Mouse (Mus musculus) layer of hippocampus, postnatal 25 days (tissue): ENCODE results near the gene Eif5. TPM values are rescaled to one million over a fixed set of nuclear protein-coding genes. Genes with fewer than 3 reads are reported as not detected.
"Not testable (repeated sequence)": the region's sequence is repeated elsewhere in the genome, so short reads cannot be mapped to it uniquely, and the experiment has no call there.

ENCODE experiments used
- DNase-seq, 2 experiments: peaks; one replicate each; pipeline ENCODE4 v3.0.0; 2022; ENCODE audit warnings: mixed read lengths in 2 of 2, low spot score in 1 of 2; ENCODE audit errors: extremely low spot score in 1 of 2
- total RNA-seq, 2 experiments: library from RNA; stranded (reverse); gene quantifications; 2 replicates each; pipeline ENCODE4 v1.2.3; 2021

Gene Eif5
- total RNA-seq, 2 experiments from 2014 or later: 243 to 246 TPM

DNA sequence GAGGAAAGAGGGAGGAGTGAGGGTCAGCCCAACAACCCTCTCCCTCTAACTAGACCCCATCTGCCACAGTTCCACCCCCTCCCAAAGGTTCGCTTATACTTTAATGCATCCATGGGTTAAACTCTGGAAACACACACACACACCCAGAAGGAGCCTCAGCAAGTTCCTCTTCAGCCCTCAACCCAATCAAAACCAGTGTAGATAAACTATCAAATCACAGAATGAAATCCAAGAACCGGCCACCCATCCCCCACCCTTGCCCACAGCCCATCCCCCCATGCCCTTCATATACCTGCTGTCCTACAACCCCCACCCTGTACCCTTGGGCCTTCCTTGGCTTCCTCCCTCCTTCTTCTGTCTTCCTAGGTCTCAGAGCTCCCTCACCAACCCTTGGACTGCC, 16.8 kb upstream of the Eif5 start:
- DNase-seq: no peak

DNA sequence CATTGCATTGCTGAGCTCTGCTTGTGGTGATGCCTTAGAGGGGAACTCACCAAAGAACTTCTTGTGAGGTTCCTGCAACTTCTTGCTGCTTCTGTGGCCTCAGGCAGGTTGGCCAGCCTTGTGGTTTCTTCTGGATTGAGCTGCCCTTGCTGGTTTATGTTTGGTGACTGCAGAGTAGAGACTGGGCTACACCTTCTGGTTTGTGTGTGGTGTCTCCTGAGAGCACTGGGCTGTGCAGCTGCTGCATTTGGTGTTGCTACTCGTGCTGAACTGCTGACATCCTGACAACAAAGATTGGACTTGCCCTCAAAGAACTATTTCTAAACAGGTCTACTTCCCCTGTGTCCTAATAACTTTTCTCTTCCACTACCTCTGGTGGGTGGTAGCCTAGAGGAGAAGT, 13.3 kb upstream of the Eif5 start:
- no peak for DNase-seq

DNA sequence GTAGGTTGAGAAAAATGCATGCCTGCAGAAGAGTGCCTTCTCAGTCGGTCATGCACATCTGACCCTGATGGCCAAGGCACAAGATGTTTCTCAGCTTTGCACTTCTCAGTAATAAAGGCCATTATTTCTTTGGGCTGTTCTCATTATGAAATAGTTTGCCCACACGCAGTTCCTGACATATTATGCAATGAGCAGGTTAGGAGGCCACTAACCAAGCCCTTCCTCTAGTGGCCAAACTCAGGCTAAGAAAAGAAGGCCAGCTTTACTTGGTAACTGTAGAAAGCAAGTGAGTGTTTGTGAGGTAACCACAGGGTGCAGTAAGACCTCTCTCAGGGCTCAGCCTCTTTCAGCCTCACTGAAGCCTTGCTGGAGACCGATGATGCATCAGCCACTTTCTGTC, 12.9 kb upstream of the Eif5 start:
- no peak for DNase-seq

DNA sequence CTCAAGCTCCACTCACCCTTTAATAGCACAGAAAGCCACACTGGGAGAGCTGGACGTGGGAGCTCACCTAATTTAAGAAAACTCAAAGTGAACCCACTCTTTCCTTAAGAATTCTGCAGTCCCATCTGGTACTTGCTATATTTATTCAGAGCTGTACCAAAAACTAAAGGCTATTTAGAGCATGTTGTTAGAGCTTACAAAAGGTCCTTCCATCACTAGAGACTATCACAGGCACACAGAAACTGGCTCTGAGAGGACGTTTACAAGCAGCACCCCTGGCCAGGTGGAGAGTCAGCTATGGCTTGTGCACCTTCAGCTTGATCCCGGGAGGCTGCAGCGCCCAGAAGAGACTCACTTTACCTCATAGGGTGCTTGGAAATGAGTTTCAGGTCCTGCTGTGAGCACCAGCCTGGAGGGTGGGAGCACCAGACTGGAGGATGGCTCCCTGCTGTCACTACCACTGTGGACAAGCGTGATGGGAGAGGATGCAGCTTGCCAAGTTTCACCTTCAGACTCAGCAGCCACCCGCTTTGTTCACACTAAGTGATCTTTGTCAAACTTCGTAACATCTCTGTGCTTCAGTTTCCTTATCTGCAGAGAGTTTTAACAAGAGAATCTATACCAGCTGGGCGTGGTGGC, 10.1 kb upstream of the Eif5 start:
- DNase-seq: no peak

DNA sequence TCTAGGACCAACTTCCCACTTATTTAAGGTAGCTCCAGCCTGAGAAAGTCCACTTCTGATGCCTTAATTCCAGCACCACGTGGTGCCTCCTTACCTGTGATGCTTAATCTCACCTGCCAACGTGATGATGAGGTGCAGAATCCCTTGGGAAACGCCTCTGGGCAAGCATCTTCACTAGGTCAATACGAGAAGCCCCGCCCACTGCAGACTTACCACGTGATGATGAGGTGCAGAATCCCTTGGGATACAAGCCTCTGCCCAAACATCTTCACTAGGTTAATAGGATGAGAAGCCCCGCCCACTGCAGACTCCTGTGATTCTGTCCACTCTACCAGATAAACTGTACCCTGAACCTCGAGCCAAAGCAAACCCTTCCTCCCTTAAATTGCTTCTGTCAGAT, 8.6 kb upstream of the Eif5 start:
- DNase-seq: no peak

DNA sequence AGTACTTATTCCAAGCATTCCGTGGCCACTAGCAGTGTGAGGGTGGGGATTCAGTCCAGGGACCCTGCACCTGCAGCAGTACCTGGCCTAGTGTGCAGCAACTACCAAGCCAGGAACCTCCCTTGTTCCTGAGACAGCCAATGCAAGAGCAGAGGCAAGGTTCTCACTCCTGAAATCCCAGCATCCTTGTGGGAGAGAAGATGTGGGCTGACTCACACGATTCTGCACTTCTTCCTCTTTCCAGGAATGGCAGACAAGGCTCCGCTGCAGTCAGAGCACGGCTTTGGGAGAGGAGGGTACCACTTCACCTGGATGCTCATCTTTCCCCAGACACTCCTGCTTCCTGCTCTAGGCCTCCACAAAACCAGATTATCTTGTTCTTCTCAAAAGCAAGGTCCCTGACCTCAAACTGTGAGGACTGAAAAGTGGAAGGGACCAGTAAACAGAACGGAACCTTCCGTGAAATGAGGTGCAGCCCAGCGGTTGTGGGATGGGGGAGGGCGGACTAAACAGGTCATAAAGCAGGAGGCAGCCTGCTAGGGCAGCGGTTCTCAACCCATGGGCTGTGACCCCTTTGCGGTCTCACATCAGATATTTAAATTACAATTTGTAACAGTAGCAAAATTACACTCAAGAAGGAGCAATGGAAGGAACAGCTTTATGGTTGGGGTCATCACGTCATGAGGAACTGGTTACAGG, 4.6 kb upstream of the Eif5 start:
- DNase-seq: no peak

DNA sequence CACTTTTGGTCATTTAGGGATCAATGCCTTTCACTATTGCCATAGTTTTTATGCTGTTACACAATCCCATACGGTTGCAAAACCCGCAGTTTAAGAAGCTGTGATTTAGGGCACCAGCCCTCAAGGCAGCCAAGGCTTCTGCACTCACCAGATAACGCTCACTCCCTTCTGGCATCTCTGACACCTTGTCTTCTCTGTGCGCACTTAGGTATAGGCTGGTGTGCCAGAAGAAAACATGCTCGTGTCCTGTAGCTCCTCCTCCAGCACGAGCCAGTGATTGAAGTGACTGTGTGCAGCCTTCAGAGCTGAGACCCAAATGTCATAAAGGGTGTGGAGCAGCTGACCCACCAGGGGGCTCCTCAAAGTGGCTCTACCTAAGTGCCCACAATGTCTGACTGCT, 2.5 kb upstream of the Eif5 start:
- DNase-seq: no peak

DNA sequence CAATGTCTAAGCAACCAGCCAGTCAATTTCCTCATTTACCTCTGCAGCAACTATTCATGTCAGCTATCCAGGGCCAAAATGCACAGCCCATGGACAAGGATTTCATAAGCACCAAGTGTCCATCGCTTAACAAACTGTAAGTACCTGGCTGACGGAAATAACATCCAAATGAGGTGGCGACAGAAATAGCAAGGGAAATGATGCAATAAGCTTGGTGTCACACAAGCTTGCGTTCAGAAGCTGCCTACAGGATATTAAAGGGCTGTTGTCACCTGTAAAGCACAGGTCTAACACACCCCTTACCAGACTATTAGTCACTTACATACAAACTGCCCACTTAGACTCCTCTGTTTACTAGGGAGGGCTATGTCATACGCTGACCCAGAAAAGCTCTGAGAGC, 2.1 kb upstream of the Eif5 start:
- DNase-seq: no peak

DNA sequence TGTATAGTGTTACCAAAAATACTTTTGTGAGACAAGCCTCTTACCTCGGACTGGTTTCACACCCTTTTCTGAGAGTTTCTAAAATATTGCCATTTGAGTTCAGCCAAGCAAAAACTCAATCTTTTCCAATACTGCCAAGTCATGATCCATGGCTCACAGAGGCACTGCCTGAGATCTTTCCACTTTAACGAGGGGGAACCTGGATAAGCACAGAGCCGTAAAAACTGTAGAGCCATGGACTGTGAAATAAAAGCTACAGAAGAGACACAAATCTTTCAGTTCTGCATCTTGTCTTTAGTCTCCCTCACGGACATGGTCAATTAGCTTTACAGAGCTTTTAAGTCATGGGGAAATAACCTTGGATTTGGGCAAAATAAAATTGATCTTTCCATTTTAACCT, 1.1 kb upstream of the Eif5 start:
- no peak for DNase-seq

DNA sequence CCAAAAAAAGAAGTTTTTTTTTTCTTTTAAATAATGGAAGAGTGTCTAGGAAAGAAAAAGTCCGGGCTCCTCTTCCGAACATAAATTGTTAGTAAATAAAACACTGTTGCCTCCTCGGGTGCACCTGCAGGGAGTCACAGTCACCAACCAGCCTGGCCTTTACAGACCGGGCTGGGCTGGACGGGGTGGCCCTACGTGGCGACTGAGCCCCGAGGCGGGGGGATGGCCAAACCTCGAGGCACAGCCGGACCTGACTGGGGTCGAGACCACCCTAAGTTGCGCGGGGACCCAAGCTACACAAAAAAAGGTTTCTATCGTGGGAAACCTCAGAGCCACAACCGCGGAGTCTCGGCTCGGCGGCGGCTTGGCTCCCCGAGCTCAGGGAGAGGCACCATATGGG, 475 bp upstream of the Eif5 start:
- no peak for DNase-seq

DNA sequence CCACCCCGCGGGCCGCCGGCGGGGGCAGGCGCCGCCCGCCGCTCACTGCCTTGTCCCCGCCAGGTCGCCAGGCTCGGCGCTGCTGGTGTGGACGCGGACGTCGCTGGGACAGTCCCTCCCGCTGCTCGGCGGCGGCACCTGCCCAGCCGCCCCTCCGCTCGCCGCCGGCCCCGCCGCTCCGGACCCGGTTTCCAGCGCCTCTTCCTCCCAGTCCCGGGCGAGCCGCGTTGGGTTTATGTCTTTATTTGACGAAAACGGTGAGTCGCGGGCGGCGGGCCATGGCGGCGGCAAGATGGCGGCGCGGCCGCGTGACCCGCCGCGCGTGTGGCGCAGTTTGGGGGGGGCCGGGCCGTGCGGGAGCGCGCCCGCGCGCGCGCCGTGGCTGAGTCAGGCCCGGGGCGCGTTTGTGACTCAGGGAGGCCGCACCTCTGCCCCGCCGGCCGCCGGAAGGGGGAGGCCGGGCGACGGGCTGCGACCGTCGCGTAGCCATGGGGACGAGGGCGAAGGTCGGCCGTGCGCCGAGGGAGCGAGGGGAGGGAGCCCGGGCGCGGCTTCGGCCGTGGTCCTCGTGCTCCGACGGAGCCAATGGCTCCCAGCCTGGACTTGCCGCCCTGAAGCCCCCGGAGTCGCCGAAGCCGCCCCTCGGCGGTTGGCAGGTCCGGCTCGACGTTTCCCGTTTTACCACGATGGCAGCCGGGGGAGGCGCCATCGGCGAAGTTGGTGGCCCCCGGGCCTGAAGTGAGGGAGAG, 650 bp downstream of the Eif5 start:
- DNase-seq: peak; percentile 71 to 80

DNA sequence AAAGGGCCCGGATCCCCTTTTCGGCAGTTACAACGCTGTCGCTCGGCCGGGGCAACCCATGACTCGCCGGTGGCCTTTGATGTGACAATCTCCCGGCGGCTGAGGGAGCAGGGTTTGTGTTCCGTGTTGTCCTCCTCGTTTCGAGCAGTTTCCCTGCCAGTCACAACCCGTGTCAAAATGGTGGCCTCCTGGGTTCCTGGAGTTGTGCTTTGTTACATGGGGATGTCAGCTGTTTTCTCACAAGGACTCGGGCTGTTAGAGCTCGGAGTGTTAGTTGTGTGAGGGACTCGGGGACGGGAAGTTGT, 1.2 kb downstream of the Eif5 start:
- DNase-seq: no peak

DNA sequence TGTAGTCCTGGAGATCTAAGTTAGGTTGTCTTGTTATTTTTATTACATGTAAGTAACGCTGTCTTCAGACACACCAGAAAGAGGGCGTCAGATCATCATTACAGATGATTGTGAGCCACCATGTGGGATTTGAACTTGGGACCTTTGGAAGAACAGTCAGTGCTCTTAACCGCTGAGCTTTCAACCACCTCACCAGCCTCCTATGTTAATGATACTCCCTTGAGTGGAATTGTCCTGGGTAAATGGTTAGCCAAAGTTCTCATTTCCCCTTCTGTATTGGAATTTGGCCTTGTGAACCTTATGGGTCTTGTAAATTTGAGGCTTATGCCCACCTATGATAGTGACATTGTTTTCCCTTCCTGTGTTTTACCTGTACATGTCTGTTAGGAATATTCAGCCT, 9.3 kb downstream of the Eif5 start:
- no peak for DNase-seq

DNA sequence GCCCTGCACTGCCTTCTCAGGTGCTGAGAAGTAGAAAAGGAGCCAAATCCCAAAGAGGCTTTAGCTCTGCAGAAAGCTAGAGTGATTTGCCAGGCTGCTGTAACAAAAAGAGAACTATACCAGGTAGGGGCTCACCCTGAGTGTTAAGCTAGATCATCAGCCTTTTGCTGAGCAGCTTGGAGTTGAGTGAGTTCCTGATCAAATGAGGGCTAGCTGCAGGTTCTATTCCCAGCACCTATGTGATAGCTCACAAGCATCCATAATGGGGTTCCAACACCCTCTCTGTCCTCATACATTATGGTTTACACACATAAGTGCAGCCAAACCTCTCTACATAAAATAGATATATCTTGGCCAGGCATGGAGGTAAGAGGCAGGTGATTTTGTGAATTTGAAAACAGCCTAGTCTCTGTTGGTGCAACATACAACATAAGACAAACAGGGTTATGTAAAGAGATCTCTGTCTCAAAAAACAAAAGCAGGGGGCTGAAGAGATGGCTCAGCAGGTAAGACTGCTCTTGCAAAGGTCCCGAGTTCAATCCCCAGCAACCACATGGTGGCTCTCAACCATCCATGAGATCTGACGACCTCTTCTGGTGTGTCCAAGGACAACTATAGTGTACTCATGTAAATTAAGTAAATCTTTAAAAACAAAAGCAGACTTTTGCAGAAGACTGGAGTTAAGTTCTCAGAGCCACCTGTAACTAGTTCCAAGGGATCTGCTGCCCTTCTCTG, 10.9 kb downstream of the Eif5 start:
- DNase-seq: no peak

DNA sequence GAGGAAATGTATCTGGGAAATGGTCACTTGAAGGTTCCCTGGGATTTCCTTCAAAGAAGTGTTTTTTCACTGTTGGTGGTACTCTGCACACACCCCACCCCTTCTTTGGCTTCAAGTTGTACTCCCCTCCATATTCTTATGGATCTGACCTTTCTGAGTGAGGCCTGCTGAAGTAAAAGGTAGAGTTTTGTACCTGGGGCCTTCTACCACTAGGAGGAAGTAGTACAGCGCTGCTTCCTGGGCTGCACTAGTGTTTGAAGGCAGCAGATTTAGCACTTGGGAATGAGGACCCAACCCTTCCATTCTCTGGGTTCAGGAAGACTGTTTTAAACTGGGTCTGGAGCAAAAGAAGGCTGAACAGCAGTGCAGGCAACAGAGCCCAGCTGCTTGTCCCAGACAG, 12.9 kb downstream of the Eif5 start:
- DNase-seq: no peak

DNA sequence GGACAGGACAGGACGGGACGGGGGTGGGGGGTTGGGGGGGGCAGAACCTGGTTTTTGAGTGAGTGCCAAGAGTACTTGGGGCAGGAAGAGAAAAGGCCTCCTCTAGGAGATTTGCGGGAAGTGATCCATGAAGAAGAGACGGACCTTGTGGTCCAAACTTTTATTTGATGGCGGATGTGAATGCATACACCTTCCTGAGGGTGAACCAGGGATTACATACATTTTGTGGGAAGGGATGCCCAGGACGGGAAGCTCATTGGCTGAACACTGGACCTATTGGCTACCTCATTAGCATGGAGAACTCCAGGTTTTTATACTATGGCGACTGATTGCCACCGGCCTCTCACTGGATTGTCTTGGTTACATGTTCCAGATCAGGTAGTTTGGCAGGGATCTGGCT, 14.5 kb downstream of the Eif5 start:
- DNase-seq: no peak

DNA sequence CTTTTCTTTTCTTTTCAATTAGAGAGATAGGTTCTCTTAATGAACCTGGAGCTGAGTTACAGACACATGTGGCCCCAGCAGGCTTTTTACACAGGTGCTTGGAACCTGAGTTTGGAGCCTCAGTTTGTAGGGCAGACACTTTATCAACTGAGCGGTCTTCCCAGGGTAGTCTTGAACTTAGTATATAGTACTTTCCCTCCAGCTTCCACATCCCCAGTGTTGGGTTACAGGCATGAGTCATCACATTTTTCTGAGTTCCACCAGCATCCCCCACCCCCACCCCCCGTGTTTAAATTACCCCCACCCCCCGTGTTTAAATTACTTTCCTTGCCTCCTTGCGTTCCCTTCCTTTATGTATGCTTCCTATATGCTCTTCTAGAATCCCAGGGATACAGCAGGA, 17.5 kb downstream of the Eif5 start:
- no peak for DNase-seq

DNA sequence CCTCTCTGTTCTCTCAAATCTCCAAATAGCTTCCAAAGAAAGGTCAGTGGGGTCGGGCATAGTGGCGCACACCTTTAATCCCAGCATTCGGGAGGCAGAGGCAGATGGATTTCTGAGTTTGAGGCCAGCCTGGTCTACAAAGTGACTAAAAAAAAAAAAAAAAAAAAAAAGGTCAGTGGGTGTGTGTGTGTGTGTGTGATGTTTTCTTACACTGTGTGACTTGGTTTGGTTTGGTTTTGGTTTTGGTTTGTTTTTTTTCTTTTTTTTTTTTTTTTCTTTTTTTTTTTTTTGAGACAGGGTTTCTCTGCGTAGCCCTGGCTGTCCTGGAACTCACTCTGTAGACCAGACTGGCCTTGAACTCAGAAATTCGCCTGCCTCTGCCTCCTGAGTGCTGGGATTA, 18.1 kb downstream of the Eif5 start:
- DNase-seq: not testable (repeated sequence)

DNA sequence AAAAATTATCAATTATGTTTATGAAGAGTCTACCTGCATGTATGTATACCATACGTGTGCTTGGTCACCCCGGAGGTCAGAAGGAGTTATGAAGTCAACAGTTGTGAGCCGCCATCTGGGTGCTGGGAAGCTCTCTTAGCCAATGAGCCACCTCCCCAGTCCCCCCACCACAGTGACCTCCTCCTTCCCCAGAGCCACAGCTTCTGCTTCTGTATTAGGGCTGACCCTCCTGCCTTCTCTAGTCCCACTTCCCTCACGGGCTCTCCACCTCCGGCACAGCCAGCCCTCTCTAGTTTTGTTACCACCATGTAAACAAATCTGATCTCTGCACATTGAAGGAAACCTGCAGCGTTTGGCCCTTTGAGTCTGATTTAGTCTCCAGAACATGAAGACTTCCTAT, 19.7 kb downstream of the Eif5 start:
- DNase-seq: no peak

DNA sequence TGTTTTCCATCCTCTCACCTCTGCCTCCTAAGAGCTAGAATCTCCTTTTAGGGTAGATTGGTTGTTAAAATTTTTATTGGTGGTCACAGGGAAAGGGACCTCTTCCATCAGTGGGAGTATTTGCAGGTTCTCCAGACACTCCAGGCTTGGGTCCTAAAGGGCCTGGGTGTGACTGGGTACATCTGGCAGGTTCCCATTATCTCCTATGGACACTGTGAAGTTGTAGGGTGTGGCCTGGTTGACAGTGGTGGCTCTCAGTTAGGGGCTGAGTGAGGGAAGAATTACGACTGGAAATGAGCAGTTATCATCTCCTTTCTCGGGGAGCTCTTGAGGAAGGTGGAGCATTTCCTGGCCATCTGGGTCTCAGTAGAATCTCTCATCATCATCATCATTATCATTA, 20.8 kb downstream of the Eif5 start:
- no peak for DNase-seq

DNA sequence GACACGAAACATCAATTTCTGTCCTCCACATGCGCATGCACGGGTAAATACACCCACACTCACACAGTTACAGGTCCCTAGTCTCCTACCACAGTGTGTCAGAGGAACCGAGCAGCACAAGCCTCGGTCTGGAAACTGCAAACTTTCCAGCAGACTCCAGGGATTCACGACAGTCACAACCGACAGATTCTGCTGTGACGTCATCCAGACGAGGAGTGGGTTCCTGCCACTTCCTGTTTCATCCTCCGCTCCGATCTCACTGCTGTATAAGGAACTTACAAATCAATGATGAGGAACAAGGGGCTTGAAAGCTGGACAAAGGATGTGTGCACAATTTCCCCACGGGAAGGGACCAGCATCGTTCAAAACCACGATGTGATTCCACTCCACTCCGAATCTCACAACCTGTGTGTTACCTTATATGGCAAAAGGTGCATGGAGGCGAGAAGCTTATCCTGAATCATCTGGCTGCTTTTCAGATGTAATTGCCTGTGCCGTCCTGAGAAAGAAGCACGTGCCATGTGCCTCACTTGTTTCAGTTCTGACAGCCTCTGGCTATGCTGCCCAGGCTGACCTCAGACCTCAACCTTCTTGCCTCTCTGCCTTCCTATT, 21.9 kb downstream of the Eif5 start:
- DNase-seq: peak; percentile 25 to 39
